Mouse (Mus musculus) left cerebral cortex, adult 8-10 months (tissue): ENCODE measurements around the gene Gm2310. TPM values are rescaled to one million over a fixed set of nuclear protein-coding genes. Genes with fewer than 3 reads are reported as not detected.
A peak's percentile ranks its signal among the peaks of the same experiment; 100 is the strongest.
"Not testable (repeated sequence)": the region's sequence is repeated elsewhere in the genome, so short reads cannot be mapped to it uniquely, and the experiment has no call there.

Source experiments
- DNase-seq, 2 experiments: peaks; one replicate each; pipeline ENCODE4 v3.0.0; 2022; ENCODE audit warnings: low spot score in 2 of 2
- total RNA-seq, 4 experiments: library from RNA; stranded (reverse); gene quantifications; 2 replicates each; pipeline ENCODE4 v1.2.4; 2022

Gm2310 gene
- not detected for total RNA-seq

GRCm38 (mm10) chr15:8519853-8520252, at the start of gene Gm2310:
TSS of gene Gm2310 (minus strand) at chr15:8519953.
- DNase-seq, result not testable (repeated sequence)

GRCm38 (mm10) chr15:8568645-8569528, 49.1 kb upstream of the Gm2310 start:
- DNase-seq, result peak; percentile 57 to 87

GRCm38 (mm10) chr15:8568286-8568644, 48.5 kb upstream of the Gm2310 start:
- no peak for DNase-seq

GRCm38 (mm10) chr15:8565416-8565815, 45.7 kb upstream of the Gm2310 start:
- DNase-seq, result no peak

DNA sequence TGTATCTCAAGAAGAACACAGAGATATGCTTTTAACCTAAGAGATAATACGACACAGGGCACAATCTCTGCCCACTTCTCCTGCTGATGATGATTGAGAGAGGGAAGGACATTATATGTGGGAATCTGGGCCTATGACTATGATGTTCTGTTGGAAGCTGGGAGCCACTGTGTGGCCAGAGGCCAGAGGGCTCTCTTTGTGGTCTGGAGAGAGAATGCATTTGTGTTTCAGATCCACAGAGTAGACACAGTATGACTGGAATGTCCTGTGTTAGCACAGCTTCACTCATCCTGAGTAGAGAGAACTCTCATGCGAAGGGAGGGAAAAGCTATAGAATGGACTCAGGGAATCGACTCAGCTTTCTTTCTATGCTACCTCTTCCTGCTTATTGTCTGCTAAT, 44.6 kb upstream of the Gm2310 start:
- DNase-seq, result no peak

DNA sequence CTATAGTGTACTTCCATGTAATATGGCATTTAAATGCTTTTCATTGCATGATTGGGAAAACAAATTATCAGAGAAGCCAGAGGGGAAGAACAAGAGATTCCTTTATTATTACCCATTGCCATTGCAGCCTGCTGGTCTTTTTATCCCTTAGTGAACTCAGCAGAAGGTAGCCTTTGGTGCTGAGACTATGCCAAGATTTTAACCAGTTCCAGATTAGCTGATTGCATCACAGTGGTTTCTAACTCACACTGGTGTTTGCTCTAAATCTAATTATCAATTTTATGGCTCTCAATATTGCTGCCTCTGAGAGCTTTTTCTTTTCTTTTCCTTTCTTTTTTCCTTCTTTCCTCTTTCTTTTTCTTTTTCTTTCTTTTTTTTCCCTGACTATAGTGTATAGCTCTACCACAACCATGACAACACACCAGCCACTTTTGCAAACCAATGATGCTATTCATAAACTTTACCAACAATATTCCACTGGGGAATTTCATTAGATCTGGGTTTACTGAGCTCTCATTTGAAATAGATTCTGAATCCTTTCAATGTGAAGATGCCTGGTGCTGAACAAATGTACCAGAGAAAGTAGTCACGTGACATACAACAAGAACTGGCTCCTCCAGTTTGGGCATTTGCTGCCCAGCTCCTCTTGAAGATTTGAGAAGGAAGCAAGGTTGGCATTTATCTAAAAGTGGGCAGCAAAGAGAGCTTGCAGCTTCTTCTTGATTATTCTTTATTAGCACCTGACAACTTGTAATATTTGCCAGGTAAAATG, 43.9 kb upstream of the Gm2310 start:
- no peak for DNase-seq

- no peak for DNase-seq
These were observed 43.0 kb upstream of the Gm2310 start for GRCm38 (mm10) chr15:8562776-8563175.

GRCm38 (mm10) chr15:8531201-8531600, 11.4 kb upstream of the Gm2310 start:
- DNase-seq, result no peak

DNA sequence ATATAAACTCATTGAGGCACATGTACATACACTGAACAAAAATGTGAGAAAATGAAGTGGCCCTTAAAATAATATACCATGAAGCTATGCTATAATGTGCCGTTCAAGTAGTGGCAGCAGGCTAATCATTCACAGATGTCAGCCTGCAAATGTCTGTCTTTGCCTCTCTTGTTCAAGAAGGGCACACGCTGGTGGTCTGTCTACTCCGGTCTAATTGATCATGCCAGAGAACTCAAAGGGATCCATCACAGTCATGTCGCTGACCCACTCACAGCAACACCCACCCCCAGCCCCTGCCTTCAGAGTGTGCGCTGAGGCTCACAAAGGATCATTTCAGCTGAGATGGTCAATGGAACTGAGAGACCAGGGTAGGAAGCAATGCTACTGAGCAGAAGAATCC, 6.8 kb downstream of the Gm2310 start:
- no peak for DNase-seq

DNA sequence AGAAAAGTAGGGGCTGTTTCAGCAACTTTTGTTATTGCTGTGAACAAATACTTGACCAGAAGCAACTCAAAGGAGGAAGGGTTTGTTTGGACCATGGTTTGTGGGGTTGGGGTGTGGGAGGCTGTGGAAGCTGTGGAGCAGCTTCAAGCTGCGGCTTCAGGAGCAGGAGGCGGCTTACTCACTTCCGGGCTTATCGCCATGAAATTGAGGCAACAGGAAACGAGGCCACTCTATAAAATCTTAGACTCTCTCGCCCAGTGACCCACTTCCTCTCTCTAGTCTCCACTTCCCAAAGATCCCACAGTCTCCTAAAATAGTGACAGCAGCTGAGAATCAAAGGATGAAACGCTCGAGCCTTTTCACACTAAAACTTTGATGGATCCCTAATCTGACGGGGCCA, 7.9 kb downstream of the Gm2310 start:
- DNase-seq, result no peak

GRCm38 (mm10) chr15:8502431-8502830, 17.3 kb downstream of the Gm2310 start:
- DNase-seq, result no peak

GRCm38 (mm10) chr15:8485261-8485660, 34.5 kb downstream of the Gm2310 start:
- peak in 1 of 2 experiments; percentile 5 for DNase-seq

DNA sequence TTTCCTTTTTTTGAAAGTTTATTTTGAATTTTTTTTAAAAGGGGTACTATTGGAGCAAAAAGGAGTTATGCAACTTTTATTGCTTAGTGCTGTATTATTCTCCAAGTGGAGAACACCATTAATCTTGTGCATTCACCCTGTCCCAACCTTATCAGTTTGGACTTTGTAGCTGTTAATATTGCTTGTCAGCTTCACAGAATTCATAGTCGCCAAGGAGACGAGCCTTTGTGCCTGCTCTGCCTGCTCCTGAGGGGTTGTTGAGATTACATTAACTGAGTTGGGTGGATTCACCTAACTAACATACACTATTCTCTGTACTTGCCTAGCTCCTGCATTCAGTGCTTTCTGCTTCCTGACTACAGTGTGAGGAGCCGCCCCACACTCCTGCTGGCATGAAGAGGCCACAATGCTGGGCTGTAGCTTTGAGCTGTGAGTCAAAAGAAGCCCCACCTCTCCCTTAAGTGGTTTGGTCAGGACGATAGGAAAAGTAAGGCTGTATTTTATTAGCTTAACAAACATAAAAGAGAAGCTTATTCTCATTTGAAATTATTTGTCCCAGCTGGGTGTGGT, 50.7 kb downstream of the Gm2310 start:
- DNase-seq, result no peak

Other genes with a start within 250 kb of the Gm2310 start
- gene Nipbl, start 75.5 kb downstream of the Gm2310 start, total RNA-seq, result 10 to 100 TPM; 27.9 to 30.5 (median 28.1) TPM
- gene Slc1a3, start 190.8 kb upstream of the Gm2310 start, total RNA-seq, result 100 to 1,000 TPM; 285 to 336 (median 314) TPM